Mouse (Mus musculus): ENCODE data around the gene Lyve1. TPM values are rescaled to one million over a fixed set of nuclear protein-coding genes. Genes with fewer than 3 reads are reported as not detected.
A peak's percentile ranks its signal among the peaks of the same experiment; 100 is the strongest.

Gene Lyve1
- polyA plus RNA-seq, 1 experiment from 2014 or later = 11.5 TPM

- TF ChIP-seq CTCF (IDR thresholded peaks at IDR 0.05; ENCODE audit: low read depth) (no peak), EP300 (optimal IDR thresholded peaks at IDR 0.05) (no peak)
- no peaks in the 10 kb centered on the region for H3K36me3 ChIP-seq (ENCODE audit: control insufficient read depth, insufficient read depth, low read length)
- H3K27ac ChIP-seq (replicated peaks) = no peak overlapping the region
- WGBS = 54% methylated on average over 1 of the region's 1 CpGs
- H3K27me3 ChIP-seq (ENCODE audit: control insufficient read depth, insufficient read depth, low read length) = no peaks in the 10 kb centered on the region
- no peak for DNase-seq (ENCODE audit: low spot score)
- H3K4me3 ChIP-seq (ENCODE audit: low read depth, low read length) = no peak overlapping the region
- H3K9me3 ChIP-seq (ENCODE audit: control insufficient read depth, low read length) = no peaks in the 10 kb centered on the region
- H3K9ac ChIP-seq (ENCODE audit: low read length) = no peak overlapping the region
- no peak for ATAC-seq (ENCODE audit: low FRiP score, low TSS enrichment)
- H3K4me2 ChIP-seq (replicated peaks; ENCODE audit: low read depth) = no peak overlapping the region
- H3K4me1 ChIP-seq (replicated peaks; ENCODE audit: control insufficient read depth, insufficient read depth) = no peaks in the 10 kb centered on the region; the same call in 1 of the 2 replicates
Measured at GRCm38 (mm10) chr7:110855604-110856003, 7.4 kb downstream of the Lyve1 start.

GRCm38 (mm10) chr7:110854927-110855546, 8.0 kb downstream of the Lyve1 start:
- no peaks in the 10 kb centered on the region; the same call in 1 of the 2 replicates for H3K4me1 ChIP-seq (replicated peaks; ENCODE audit: control insufficient read depth, insufficient read depth)
- no peak overlapping the region for H3K27ac ChIP-seq (replicated peaks)
- DNase-seq (ENCODE audit: low spot score) = no peak
- no peaks in the 10 kb centered on the region for H3K27me3 ChIP-seq (ENCODE audit: control insufficient read depth, insufficient read depth, low read length)
- TF ChIP-seq CTCF (IDR thresholded peaks at IDR 0.05; ENCODE audit: low read depth) = no peak
- no peak for TF ChIP-seq EP300 (optimal IDR thresholded peaks at IDR 0.05)
- ATAC-seq (ENCODE audit: low FRiP score, low TSS enrichment) = no peak
- H3K4me2 ChIP-seq (replicated peaks; ENCODE audit: low read depth) = no peak overlapping the region
- no peaks in the 10 kb centered on the region for H3K9me3 ChIP-seq (ENCODE audit: control insufficient read depth, low read length)
- no peak overlapping the region for H3K9ac ChIP-seq (ENCODE audit: low read length)
- no peaks in the 10 kb centered on the region for H3K36me3 ChIP-seq (ENCODE audit: control insufficient read depth, insufficient read depth, low read length)
- 49% methylated on average over 8 of the region's 8 CpGs for WGBS
- H3K4me3 ChIP-seq (ENCODE audit: low read depth, low read length) = no peak overlapping the region

- DNase-seq (ENCODE audit: low spot score) = no peak
- 49% methylated on average over 3 of the region's 3 CpGs for WGBS
- no peak overlapping the region for H3K27ac ChIP-seq (replicated peaks)
- no peak overlapping the region for H3K9ac ChIP-seq (ENCODE audit: low read length)
- H3K27me3 ChIP-seq (ENCODE audit: control insufficient read depth, insufficient read depth, low read length) = no peaks in the 10 kb centered on the region
- H3K4me2 ChIP-seq (replicated peaks; ENCODE audit: low read depth) = no peak overlapping the region
- no peak overlapping the region for H3K4me3 ChIP-seq (ENCODE audit: low read depth, low read length)
- H3K4me1 ChIP-seq (replicated peaks; ENCODE audit: control insufficient read depth, insufficient read depth) = no peaks in the 10 kb centered on the region; the same call in 1 of the 2 replicates
- H3K9me3 ChIP-seq (ENCODE audit: control insufficient read depth, low read length) = no peaks in the 10 kb centered on the region
- TF ChIP-seq EP300 (optimal IDR thresholded peaks at IDR 0.05) (no peak), CTCF (IDR thresholded peaks at IDR 0.05; ENCODE audit: low read depth) (no peak)
- no peaks in the 10 kb centered on the region for H3K36me3 ChIP-seq (ENCODE audit: control insufficient read depth, insufficient read depth, low read length)
- ATAC-seq (ENCODE audit: low FRiP score, low TSS enrichment) = no peak
Measured at GRCm38 (mm10) chr7:110854519-110854918, 8.5 kb downstream of the Lyve1 start.

- 43% methylated on average over 10 of the region's 10 CpGs for WGBS
- no peak for ATAC-seq (ENCODE audit: low FRiP score, low TSS enrichment)
- Histone ChIP-seq H3K4me2 (replicated peaks; ENCODE audit: low read depth) (no peak overlapping the region), H3K4me3 (ENCODE audit: low read depth, low read length) (no peak overlapping the region), H3K9ac (ENCODE audit: low read length) (no peak overlapping the region), H3K27ac (replicated peaks) (no peak overlapping the region), H3K27me3 (ENCODE audit: control insufficient read depth, insufficient read depth, low read length) (no peaks in the 10 kb centered on the region), H3K9me3 (ENCODE audit: control insufficient read depth, low read length) (no peaks in the 10 kb centered on the region), H3K36me3 (ENCODE audit: control insufficient read depth, insufficient read depth, low read length) (no peaks in the 10 kb centered on the region), H3K4me1 (replicated peaks; ENCODE audit: control insufficient read depth, insufficient read depth) (no peaks in the 10 kb centered on the region; the same call in 1 of the 2 replicates)
- TF ChIP-seq EP300 (optimal IDR thresholded peaks at IDR 0.05) = no peak
- no peak for TF ChIP-seq CTCF (IDR thresholded peaks at IDR 0.05; ENCODE audit: low read depth)
- no peak for DNase-seq (ENCODE audit: low spot score)
Measured at GRCm38 (mm10) chr7:110853611-110854010, 9.4 kb downstream of the Lyve1 start.

GRCm38 (mm10) chr7:110851541-110852203, 11.4 kb downstream of the Lyve1 start:
- Histone ChIP-seq H3K4me2 (replicated peaks; ENCODE audit: low read depth) (no peak overlapping the region), H3K4me3 (ENCODE audit: low read depth, low read length) (no peak overlapping the region), H3K27me3 (ENCODE audit: control insufficient read depth, insufficient read depth, low read length) (no peaks in the 10 kb centered on the region), H3K9me3 (ENCODE audit: control insufficient read depth, low read length) (no peaks in the 10 kb centered on the region), H3K27ac (replicated peaks) (peak overlapping the region; percentile 79), H3K4me1 (replicated peaks; ENCODE audit: control insufficient read depth, insufficient read depth) (no peaks in the 10 kb centered on the region), H3K9ac (ENCODE audit: low read length) (no peak overlapping the region), H3K36me3 (ENCODE audit: control insufficient read depth, insufficient read depth, low read length) (no peaks in the 10 kb centered on the region)
- DNase-seq (ENCODE audit: low spot score) (peak; percentile 48), ATAC-seq (ENCODE audit: low FRiP score, low TSS enrichment) (peak; percentile 82)
- 63% methylated on average over 7 of the region's 7 CpGs for WGBS
- TF ChIP-seq EP300 (optimal IDR thresholded peaks at IDR 0.05) (no peak), CTCF (IDR thresholded peaks at IDR 0.05; ENCODE audit: low read depth) (0 out of 2 replicates have a peak, but pooled peaks have one; percentile 8)

DNA sequence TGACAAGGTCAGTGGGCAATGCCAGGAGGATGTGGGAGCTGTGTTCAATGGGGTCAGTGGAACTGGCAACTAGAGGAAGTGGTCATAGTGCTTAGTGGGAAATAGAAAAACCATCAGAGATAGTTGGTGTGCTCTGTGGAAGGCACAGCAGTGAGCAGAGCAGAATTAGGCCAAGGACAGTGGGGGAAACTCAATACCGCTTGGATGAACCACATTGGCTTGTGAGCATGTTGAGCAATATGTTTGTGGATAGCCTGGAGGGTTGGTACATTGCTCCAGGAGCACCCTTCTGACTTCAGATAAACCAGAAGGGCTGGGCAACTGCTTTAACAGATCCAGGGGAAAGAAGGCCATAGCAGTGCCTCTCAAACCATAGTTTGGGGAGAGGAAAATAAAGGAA, 14.7 kb downstream of the Lyve1 start:
- ATAC-seq (ENCODE audit: low FRiP score, low TSS enrichment) = no peak
- no peaks in the 10 kb centered on the region for H3K36me3 ChIP-seq (ENCODE audit: control insufficient read depth, insufficient read depth, low read length)
- DNase-seq (ENCODE audit: low spot score) = no peak
- no peak overlapping the region for H3K4me3 ChIP-seq (ENCODE audit: low read depth, low read length)
- H3K4me1 ChIP-seq (replicated peaks; ENCODE audit: control insufficient read depth, insufficient read depth) = no peaks in the 10 kb centered on the region
- no peak overlapping the region for H3K27ac ChIP-seq (replicated peaks)
- TF ChIP-seq EP300 (optimal IDR thresholded peaks at IDR 0.05) = no peak
- TF ChIP-seq CTCF (IDR thresholded peaks at IDR 0.05; ENCODE audit: low read depth) = no peak
- H3K4me2 ChIP-seq (replicated peaks; ENCODE audit: low read depth) = no peak overlapping the region
- 100% methylated on average over 1 of the region's 1 CpGs for WGBS
- H3K9ac ChIP-seq (ENCODE audit: low read length) = no peak overlapping the region
- no peaks in the 10 kb centered on the region for H3K9me3 ChIP-seq (ENCODE audit: control insufficient read depth, low read length)
- H3K27me3 ChIP-seq (ENCODE audit: control insufficient read depth, insufficient read depth, low read length) = no peaks in the 10 kb centered on the region

Data from stomach, postnatal 0 days (tissue).